Mouse (Mus musculus) CH12.LX (cell line): ENCODE results near the gene Leng9.

Source experiments
- CHD1 ChIP-seq: IDR thresholded peaks from 2 replicates; pipeline ENCODE4 v1.6.1; 2012; ENCODE audit warnings: low read depth, low read length, improper control_type of control experiment, inconsistent platforms
- CTCF ChIP-seq, 2 experiments: IDR thresholded peaks in 1 of 2; conservative IDR thresholded peaks in 1 of 2; 2 replicates each; pipeline ENCODE4 v1.5.1; 2011 to 2012; ENCODE audit warnings: low read depth in 2 of 2, low read length in 2 of 2, improper control_type of control experiment in 1 of 2, inconsistent platforms in 1 of 2, mild to moderate bottlenecking in 1 of 2, moderate library complexity in 1 of 2
- ELF1 ChIP-seq: IDR thresholded peaks from 2 replicates; pipeline ENCODE4 v1.6.1; 2014; ENCODE audit warnings: low read depth, mild to moderate bottlenecking, inconsistent platforms, low read length, improper control_type of control experiment
- EP300 ChIP-seq: IDR thresholded peaks from 2 replicates; pipeline ENCODE4 v1.6.1; 2011; ENCODE audit warnings: low read length, improper control_type of control experiment
- HCFC1 ChIP-seq: IDR thresholded peaks from 2 replicates; pipeline ENCODE4 v1.6.1; 2012; ENCODE audit warnings: low read depth, mild to moderate bottlenecking, inconsistent platforms, low read length, improper control_type of control experiment
- JUN ChIP-seq: IDR thresholded peaks from 2 replicates; pipeline ENCODE4 v1.6.1; 2011; ENCODE audit warnings: low read depth, mild to moderate bottlenecking, low read length, improper control_type of control experiment, moderate library complexity; ENCODE audit not compliant: insufficient read depth
- MAFK ChIP-seq: IDR thresholded peaks from 2 replicates; pipeline ENCODE4 v1.6.1; 2011; ENCODE audit warnings: low read length, improper control_type of control experiment; ENCODE audit not compliant: insufficient replicate concordance
- MEF2A ChIP-seq: IDR thresholded peaks from 2 replicates; pipeline ENCODE4 v1.6.1; 2014; ENCODE audit warnings: low read depth, mild to moderate bottlenecking, inconsistent platforms, low read length, improper control_type of control experiment, borderline replicate concordance
- POLR2A ChIP-seq: IDR thresholded peaks from 2 replicates; pipeline ENCODE4 v1.6.1; 2011; ENCODE audit warnings: low read depth, mild to moderate bottlenecking, improper control_type of control experiment, low read length
- POLR2AphosphoS2 ChIP-seq: IDR thresholded peaks from 2 replicates; pipeline ENCODE4 v1.6.1; 2011; ENCODE audit warnings: low read depth, low read length, improper control_type of control experiment
- ZMIZ1 ChIP-seq: IDR thresholded peaks from 2 replicates; pipeline ENCODE4 v1.6.1; 2012; ENCODE audit warnings: low read depth, mild to moderate bottlenecking, inconsistent platforms, low read length, improper control_type of control experiment
- ZNF384 ChIP-seq: IDR thresholded peaks from 2 replicates; pipeline ENCODE4 v1.6.1; 2012; ENCODE audit warnings: low read depth, low read length, improper control_type of control experiment, inconsistent platforms

DNA sequence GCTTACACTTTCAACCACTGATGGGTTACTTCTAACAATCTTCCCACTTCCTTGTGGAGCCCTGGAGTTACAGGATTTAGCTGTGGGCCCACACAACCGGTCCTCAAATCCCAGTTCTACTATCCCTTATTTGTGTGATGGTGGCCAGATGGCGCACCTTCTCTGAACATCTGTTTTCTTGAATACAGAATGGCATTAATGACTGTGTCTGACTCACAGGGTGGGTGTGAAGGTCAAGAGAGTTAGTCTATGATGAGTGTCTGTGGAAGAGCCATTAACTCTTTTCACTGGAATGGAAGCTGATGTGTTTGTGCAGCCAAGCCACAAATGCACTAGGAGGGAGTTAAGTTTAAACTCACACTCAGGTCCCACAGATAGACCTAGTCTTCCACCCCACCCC, 51.9 kb downstream of the Leng9 start:
- TF ChIP-seq CTCF (conservative IDR thresholded peaks at IDR 0.05 in 1 of 2, IDR thresholded peaks at IDR 0.05 in 1 of 2; ENCODE audit: low read depth in 2 of 2, low read length in 2 of 2), result no peak
- no peak for TF ChIP-seq POLR2A
- no peak for TF ChIP-seq MAFK
- no peak for TF ChIP-seq HCFC1
- TF ChIP-seq ZNF384, result no peak
- TF ChIP-seq POLR2AphosphoS2, result no peak
- no peak for TF ChIP-seq ELF1
- no peak for TF ChIP-seq JUN
- TF ChIP-seq CHD1, result no peak
- no peak for TF ChIP-seq MEF2A
- TF ChIP-seq EP300, result no peak
- TF ChIP-seq ZMIZ1, result no peak
